In genomic region chr12:35046310-35046998, GRCm38 (mm10) we compare ENCODE assay signal across 8 mouse cellular contexts. TPM values are rescaled to one million over a fixed set of nuclear protein-coding genes. Genes with fewer than 3 reads are reported as not detected.
A peak's percentile ranks its signal among the peaks of the same experiment; 100 is the strongest.
DNase-seq lines count a peak whose midpoint lies in the region; ATAC-seq lines count a peak whose summit lies in the region.

No protein-coding gene starts in this region.

- peaks cover 11% of the 10 kb centered on the region; the same call in 1 of the 2 replicates for H3K4me1 ChIP-seq in heart, embryonic 10.5 days
- H3K4me1 ChIP-seq in intestine, embryonic 14.5 days (replicated peaks; ENCODE audit: control insufficient read depth, insufficient read depth, low read length), result peaks cover 7% of the 10 kb centered on the region
- H3K4me1 ChIP-seq in midbrain, embryonic 14.5 days (ENCODE audit: control insufficient read depth, insufficient read depth, low read length), result peaks cover 9% of the 10 kb centered on the region

- WGBS in heart, embryonic 10.5 days, result 1% methylated on average over 36 of the region's 36 CpGs
- 1% methylated on average over 36 of the region's 36 CpGs for WGBS in intestine, embryonic 14.5 days
- under 1% methylated on average over 36 of the region's 36 CpGs for WGBS in midbrain, embryonic 14.5 days

- peak overlapping the region; percentile 67 for H3K4me2 ChIP-seq in intestine, embryonic 14.5 days (ENCODE audit: low read length)
- peak overlapping the region; percentile 69 for H3K4me2 ChIP-seq in midbrain, embryonic 14.5 days (ENCODE audit: low read length)

- no peaks in the 10 kb centered on the region for H3K27me3 ChIP-seq in heart, embryonic 10.5 days (ENCODE audit: insufficient read depth, poor library complexity, severe bottlenecking)
- no peaks in the 10 kb centered on the region for H3K27me3 ChIP-seq in intestine, embryonic 14.5 days (replicated peaks; ENCODE audit: control insufficient read depth, insufficient read depth, low read length)
- H3K27me3 ChIP-seq in midbrain, embryonic 14.5 days (ENCODE audit: control insufficient read depth, insufficient read depth, low read length), result no peaks in the 10 kb centered on the region

- DNase-seq in heart, embryonic 10.5 days (ENCODE audit: low spot score), result no peak
- DNase-seq in heart, postnatal 10 days, result no peak
- DNase-seq in A20 (ENCODE audit: low read depth, low spot score), result peak; percentile 92
- DNase-seq in embryo, embryonic 11 days, result peak; percentile 81
- DNase-seq in intestine, embryonic 14.5 days (ENCODE audit: low spot score), result peak; percentile 88
- no peak for DNase-seq in midbrain, embryonic 14.5 days
- no peak for DNase-seq in cerebellum, adult 9-11 months
- DNase-seq in left cerebral cortex, postnatal 4 days, result no peak

- H3K4me3 ChIP-seq in heart, embryonic 10.5 days, result peak overlapping the region; percentile 96
- H3K4me3 ChIP-seq in intestine, embryonic 14.5 days (ENCODE audit: low read depth, low read length), result peak overlapping the region; percentile 97
- peak overlapping the region; percentile 95 for H3K4me3 ChIP-seq in midbrain, embryonic 14.5 days (replicated peaks; ENCODE audit: low read depth, low read length)

- H3K9ac ChIP-seq in intestine, embryonic 14.5 days (ENCODE audit: low read length), result peak overlapping the region; percentile 93
- H3K9ac ChIP-seq in midbrain, embryonic 14.5 days (replicated peaks; ENCODE audit: low read length), result peak overlapping the region; percentile 96

- intact Hi-C loops in heart, postnatal 10 days (cut with DNase I), result no loop called here
- intact Hi-C loops in left cerebral cortex, postnatal 4 days (cut with DNase I), result no loop called here

- H3K27ac ChIP-seq in heart, embryonic 10.5 days, result peak overlapping the region; percentile 98
- peak overlapping the region; percentile 93 for H3K27ac ChIP-seq in intestine, embryonic 14.5 days (ENCODE audit: low read depth)
- peak overlapping the region; percentile 96 for H3K27ac ChIP-seq in midbrain, embryonic 14.5 days (replicated peaks; ENCODE audit: low read depth, low read length)

- H3K36me3 ChIP-seq in heart, embryonic 10.5 days, result no peaks in the 10 kb centered on the region
- no peaks in the 10 kb centered on the region for H3K36me3 ChIP-seq in intestine, embryonic 14.5 days (ENCODE audit: control insufficient read depth, insufficient read depth, low read length)
- H3K36me3 ChIP-seq in midbrain, embryonic 14.5 days (ENCODE audit: control insufficient read depth, insufficient read depth, low read length), result no peaks in the 10 kb centered on the region

- ATAC-seq in intestine, embryonic 14.5 days (replicated peaks; ENCODE audit: low FRiP score, low TSS enrichment, low read depth), result peak; percentile 78
- ATAC-seq in midbrain, embryonic 14.5 days (ENCODE audit: low FRiP score, low TSS enrichment), result peak; percentile 70

- no peaks in the 10 kb centered on the region for H3K9me3 ChIP-seq in heart, embryonic 10.5 days
- H3K9me3 ChIP-seq in intestine, embryonic 14.5 days (ENCODE audit: control insufficient read depth, low read length), result no peaks in the 10 kb centered on the region
- no peaks in the 10 kb centered on the region for H3K9me3 ChIP-seq in midbrain, embryonic 14.5 days (ENCODE audit: control insufficient read depth, low read length)

RNA-seq across cellular contexts. Expression of gene Snx13, which starts 0.5 kb away (rescaled TPM):
- 25.0 and 31.5 TPM in 2 replicates for polyA plus RNA-seq in heart, embryonic 10.5 days (2016; fragmentation: Nextera tagmentation; extraction: Ambion mirVana)
- 10 to 100 TPM; 59.5 to 64.5 TPM for total RNA-seq in heart, postnatal 10 days (2021)
- polyA plus RNA-seq in intestine, embryonic 14.5 days (2014; fragmentation: Nextera tagmentation; extraction: Ambion mirVana), result 20.8 and 22.8 TPM in 2 replicates
- 27.8 and 34.5 TPM in 2 replicates for polyA plus RNA-seq in midbrain, embryonic 14.5 days (2014; fragmentation: Nextera tagmentation; extraction: Ambion mirVana)
- total RNA-seq in left cerebral cortex, postnatal 4 days (2021), result 10 to 100 TPM; 40.1 to 46.7 TPM

Comparison
In these comparisons a context has a peak if more than half of its experiments do, and no peak if none do; other contexts are left out.
1. DNase-seq: peak in A20 (single experiment), embryo, embryonic 11 days (single experiment) and intestine, embryonic 14.5 days (single experiment); none in heart, embryonic 10.5 days (single experiment), heart, postnatal 10 days (0 of 2), midbrain, embryonic 14.5 days (single experiment), cerebellum, adult 9-11 months (single experiment) and left cerebral cortex, postnatal 4 days (single experiment).
2. Peak in every context shown above with its lines, with median percentiles within 50 percentile points of each other: H3K27ac ChIP-seq and H3K4me3 ChIP-seq.